Mouse (Mus musculus): ENCODE measurements around the gene Lrrc75a.

DNA sequence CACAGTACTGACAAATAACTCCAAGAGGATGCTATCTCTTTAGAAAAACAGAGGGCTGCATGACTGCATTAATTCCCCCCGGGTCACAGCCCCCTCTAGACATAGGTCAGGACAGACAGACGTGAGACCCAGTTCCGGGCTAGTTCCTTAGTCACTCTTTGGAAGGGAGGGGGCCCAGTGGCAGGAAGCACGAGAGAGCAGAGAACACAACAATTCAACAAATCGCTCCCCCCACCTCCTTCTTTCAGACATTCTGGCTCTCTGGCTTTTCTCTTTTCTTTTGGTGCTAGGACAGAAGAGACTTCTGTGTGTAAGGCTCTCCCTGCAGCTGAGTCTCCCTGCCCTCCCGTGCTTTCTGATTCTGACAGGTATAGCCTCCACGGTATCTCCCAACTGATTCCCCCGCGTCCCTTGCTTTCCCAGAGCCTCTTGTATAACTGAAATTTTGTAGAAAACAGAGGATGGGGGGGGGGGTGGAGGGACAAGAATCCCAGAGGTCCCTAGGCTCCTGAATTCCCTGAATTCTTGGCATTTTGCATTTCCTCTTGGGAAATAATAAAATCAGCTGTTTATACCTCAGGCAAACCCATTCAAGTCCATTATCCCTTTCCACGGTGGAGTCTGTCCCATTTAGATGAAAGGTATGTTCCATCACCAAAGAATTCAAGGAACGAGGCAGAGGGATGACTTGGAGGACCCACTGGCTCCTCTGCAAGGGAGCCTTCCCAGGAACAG lies 12.1 kb downstream of the Lrrc75a start:
- no peak for TF ChIP-seq CTCF (IDR thresholded peaks at IDR 0.05; ENCODE audit: borderline replicate concordance, control insufficient read depth, extremely low read depth, insufficient read depth, low read length, poor library complexity)
- TF ChIP-seq POLR2A (IDR thresholded peaks at IDR 0.05; ENCODE audit: control insufficient read depth, extremely low read depth, insufficient read depth, low read length, poor library complexity), result no peak
